Mouse (Mus musculus): ENCODE results near the gene Scml4.

DNA sequence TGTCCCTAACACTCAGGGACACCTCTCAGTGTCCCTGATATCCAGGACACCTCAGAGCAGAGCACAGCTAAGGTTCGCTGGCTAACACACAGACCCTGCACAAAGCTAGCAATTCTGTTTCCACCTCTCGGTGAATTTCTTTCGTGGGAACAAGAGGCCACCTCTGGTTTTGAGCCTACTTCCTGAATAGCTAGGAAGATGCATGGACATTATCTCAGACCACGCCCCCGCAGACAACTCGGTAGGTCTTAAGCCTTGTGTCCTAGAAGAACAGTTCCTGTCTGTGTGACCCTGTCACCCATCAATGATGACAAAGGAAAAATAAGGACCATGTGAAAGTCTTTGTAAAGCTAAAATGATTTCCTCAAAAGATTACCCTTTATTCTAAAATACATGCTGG is 54.0 kb downstream of the Scml4 start:
- TF ChIP-seq POLR2A (IDR thresholded peaks at IDR 0.05; ENCODE audit: insufficient read depth, low read depth, low read length) (no peak), CTCF (IDR thresholded peaks at IDR 0.05; ENCODE audit: insufficient read depth, low read depth, low read length) (no peak)
